Mouse (Mus musculus) liver, postnatal 0 days (tissue): ENCODE measurements around the gene Ptprd. TPM values are rescaled to one million over a fixed set of nuclear protein-coding genes. Genes with fewer than 3 reads are reported as not detected.

Experiments used
- ATAC-seq: fragments of 200-750 bp; cut with Nextera tagmentation; 2 replicates; pipeline ENCODE4 v1.8.0; 2017; ENCODE audit warnings: mild to moderate bottlenecking, moderate library complexity
- DNase-seq: peaks from one replicate; pipeline ENCODE4 v3.0.0-alpha.2; 2016
- H3K27ac ChIP-seq: fragments of 300-500 bp; sonication (generic); 2 replicates; pipeline ENCODE4 v1.5.1; 2014; ENCODE audit warnings: antibody characterized with exemption, moderate library complexity, mild to moderate bottlenecking, low read depth
- H3K27me3 ChIP-seq: fragments of 300-500 bp; sonication (generic); 2 replicates; pipeline ENCODE4 v1.6.1; 2014; ENCODE audit warnings: low read length, control low read depth, mixed read lengths; ENCODE audit not compliant: insufficient read depth
- H3K36me3 ChIP-seq: fragments of 300-500 bp; sonication (generic); replicated peaks from 2 replicates; pipeline ENCODE4 v1.6.1; 2014; ENCODE audit warnings: mild to moderate bottlenecking, control low read depth, low read length, moderate library complexity, mixed read lengths; ENCODE audit not compliant: insufficient read depth
- H3K4me1 ChIP-seq: fragments of 300-500 bp; sonication (generic); 2 replicates; pipeline ENCODE4 v1.6.1; 2014; ENCODE audit warnings: antibody characterized with exemption, mild to moderate bottlenecking, control low read depth; ENCODE audit not compliant: insufficient read depth
- H3K4me2 ChIP-seq: fragments of 300-500 bp; sonication (generic); 2 replicates; pipeline ENCODE4 v1.6.1; 2014; ENCODE audit warnings: low read depth, mild to moderate bottlenecking, low read length, moderate library complexity, mixed read lengths
- H3K4me3 ChIP-seq: fragments of 300-500 bp; sonication (generic); 2 replicates; pipeline ENCODE4 v1.5.1; 2014; ENCODE audit warnings: low read depth, low read length
- H3K9ac ChIP-seq: fragments of 300-500 bp; sonication (generic); replicated peaks from 2 replicates; pipeline ENCODE4 v1.6.1; 2014; ENCODE audit warnings: mild to moderate bottlenecking, moderate library complexity
- H3K9me3 ChIP-seq: fragments of 300-500 bp; sonication (generic); 2 replicates; pipeline ENCODE4 v1.6.1; 2016; ENCODE audit warnings: mild to moderate bottlenecking, control low read depth, low read length, mixed read lengths
- CTCF ChIP-seq: sonication (generic); IDR thresholded peaks from 2 replicates; pipeline ENCODE4 v1.5.1; 2016; ENCODE audit warnings: antibody characterized with exemption, low read depth
- EP300 ChIP-seq: IDR thresholded peaks from 2 replicates; pipeline ENCODE4 v1.6.1; 2016; ENCODE audit warnings: antibody characterized with exemption, low read depth, mild to moderate bottlenecking
- WGBS: fragments of 180-500 bp; shearing (Covaris S2); extraction: QIAGEN DNeasy Blood & Tissue Kit; methylation state at CpG from one replicate; pipeline ENCODE4 v1.1.7; 2014; ENCODE audit not compliant: insufficient replicate concordance; 5-methylcytosine and 5-hydroxymethylcytosine counted together
- polyA plus RNA-seq: library from polyadenylated mRNA; unstranded; fragments of >200 nt; fragmentation: Nextera tagmentation; extraction: Ambion mirVana; gene quantifications from 2 replicates; pipeline ENCODE4 v1.2.1, GENCODE M21; 2015

Ptprd gene
- polyA plus RNA-seq, 1 experiment from 2014 or later = 9.3 TPM

DNA sequence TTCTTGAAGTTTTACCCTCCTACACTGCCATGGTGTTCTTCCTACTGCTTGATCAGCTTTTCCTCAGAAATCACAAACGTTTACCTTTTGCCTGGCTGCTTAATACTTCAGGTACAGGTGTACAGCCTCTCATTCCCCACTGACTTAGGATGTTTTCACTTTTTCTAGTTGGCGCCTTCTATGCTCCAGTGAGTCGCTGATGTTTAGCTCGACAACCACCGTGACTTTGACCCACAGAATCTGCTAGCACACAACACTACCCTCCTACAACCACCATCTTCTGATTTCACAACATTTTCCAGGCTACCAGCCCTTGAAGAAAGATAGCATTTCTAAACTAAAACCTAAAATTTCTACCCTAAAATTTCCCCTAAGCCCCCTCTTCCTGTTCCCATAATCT is 1794.1 kb downstream of the Ptprd start:
- no peak for DNase-seq
- TF ChIP-seq EP300 (no peak), CTCF (no peak)
- Histone ChIP-seq H3K27ac (no peak overlapping the region), H3K9ac (no peak overlapping the region), H3K9me3 (no peaks in the 10 kb centered on the region), H3K4me1 (no peaks in the 10 kb centered on the region), H3K4me3 (no peak overlapping the region), H3K4me2 (no peak overlapping the region), H3K36me3 (no peaks in the 10 kb centered on the region), H3K27me3 (no peaks in the 10 kb centered on the region)
- no peak for ATAC-seq
- 81% methylated on average over 5 of the region's 5 CpGs for WGBS

DNA sequence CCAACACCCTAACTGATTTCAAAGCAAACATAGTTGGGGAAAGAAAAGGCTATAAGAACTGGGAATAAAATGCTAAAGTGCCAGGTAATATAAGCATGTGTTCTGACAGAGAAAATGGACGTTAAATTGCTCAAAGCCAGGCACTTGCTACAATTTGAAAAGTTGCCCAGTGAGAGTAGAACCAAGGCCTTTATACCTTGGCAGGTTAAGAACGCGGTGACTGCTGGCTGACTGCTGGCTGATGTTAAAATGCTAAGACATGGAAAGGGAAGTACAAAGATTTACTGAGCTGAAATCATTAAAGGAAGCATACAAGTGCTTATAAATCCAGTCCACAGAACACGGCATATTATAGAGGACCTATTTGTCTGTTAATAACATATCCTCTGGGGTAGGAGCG is 1796.1 kb downstream of the Ptprd start:
- no peak for TF ChIP-seq EP300
- TF ChIP-seq CTCF = no peak
- H3K9me3 ChIP-seq = no peaks in the 10 kb centered on the region
- H3K4me3 ChIP-seq = no peak overlapping the region
- no peak overlapping the region for H3K27ac ChIP-seq
- H3K4me2 ChIP-seq = no peak overlapping the region
- no peak overlapping the region for H3K9ac ChIP-seq
- WGBS = 82% methylated on average over 5 of the region's 5 CpGs
- no peaks in the 10 kb centered on the region for H3K27me3 ChIP-seq
- ATAC-seq = no peak
- no peaks in the 10 kb centered on the region for H3K4me1 ChIP-seq
- DNase-seq = no peak
- H3K36me3 ChIP-seq = no peaks in the 10 kb centered on the region

DNA sequence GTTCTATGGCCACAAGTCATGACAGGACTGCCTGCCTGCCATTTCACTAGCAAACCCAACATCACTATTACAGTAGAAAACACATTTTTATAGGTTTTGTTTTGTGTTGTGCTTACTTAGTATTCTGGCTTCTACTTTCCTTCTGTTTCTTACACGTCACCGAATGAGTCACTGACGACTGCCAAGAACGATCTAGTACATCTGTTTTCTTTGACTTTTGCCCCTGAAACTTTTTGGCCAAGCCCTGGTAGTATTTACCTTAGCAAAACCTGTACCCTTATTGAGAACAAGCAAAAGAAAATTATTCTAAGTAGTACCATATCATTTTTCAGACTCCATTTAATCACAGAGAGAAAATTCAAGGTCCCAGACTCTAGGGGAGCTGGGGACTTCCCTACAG is 1797.2 kb downstream of the Ptprd start:
- no peaks in the 10 kb centered on the region for H3K36me3 ChIP-seq
- H3K27ac ChIP-seq = no peak overlapping the region
- no peaks in the 10 kb centered on the region for H3K9me3 ChIP-seq
- WGBS = 74% methylated on average over 4 of the region's 4 CpGs
- no peak for ATAC-seq
- no peak overlapping the region for H3K9ac ChIP-seq
- H3K4me2 ChIP-seq = no peak overlapping the region
- H3K4me3 ChIP-seq = no peak overlapping the region
- no peaks in the 10 kb centered on the region for H3K4me1 ChIP-seq
- no peaks in the 10 kb centered on the region for H3K27me3 ChIP-seq
- no peak for DNase-seq
- no peak for TF ChIP-seq CTCF
- TF ChIP-seq EP300 = no peak

DNA sequence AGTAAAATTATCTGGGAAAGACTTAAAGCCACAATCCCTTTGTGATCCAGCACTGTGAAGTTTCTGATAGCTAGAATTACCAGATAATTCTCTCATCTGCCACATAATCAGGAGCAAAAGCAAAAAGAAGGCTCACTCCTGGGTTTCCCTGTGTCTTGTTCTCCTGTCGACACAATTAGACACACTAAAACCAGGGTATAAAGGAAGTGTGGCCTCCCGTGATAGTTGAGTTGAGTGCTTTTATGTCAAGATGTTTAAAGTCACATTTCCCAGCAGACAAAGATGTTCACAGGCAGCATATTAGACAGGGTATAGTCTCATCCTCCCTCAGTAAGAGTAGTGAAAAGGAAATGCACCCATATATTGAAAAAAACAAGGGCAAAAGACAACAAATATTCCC is 1801.7 kb downstream of the Ptprd start:
- DNase-seq = no peak
- no peak for ATAC-seq
- no peak for TF ChIP-seq CTCF
- no peak for TF ChIP-seq EP300
- no peaks in the 10 kb centered on the region for H3K4me1 ChIP-seq
- no peaks in the 10 kb centered on the region for H3K27me3 ChIP-seq
- no peak overlapping the region for H3K4me2 ChIP-seq
- no peak overlapping the region for H3K9ac ChIP-seq
- no peaks in the 10 kb centered on the region for H3K36me3 ChIP-seq
- H3K27ac ChIP-seq = no peak overlapping the region
- WGBS = 49% methylated on average over 2 of the region's 2 CpGs
- no peaks in the 10 kb centered on the region for H3K9me3 ChIP-seq
- no peak overlapping the region for H3K4me3 ChIP-seq

- TF ChIP-seq CTCF = no peak
- no peak for TF ChIP-seq EP300
Observed at GRCm38 (mm10) chr4:76409159-76409558, 1802.6 kb downstream of the Ptprd start.

GRCm38 (mm10) chr4:76405862-76406454 is 1805.8 kb downstream of the Ptprd start:
- H3K9ac ChIP-seq = no peak overlapping the region
- no peak for ATAC-seq
- H3K27me3 ChIP-seq = no peaks in the 10 kb centered on the region
- no peaks in the 10 kb centered on the region for H3K4me1 ChIP-seq
- H3K9me3 ChIP-seq = no peaks in the 10 kb centered on the region
- H3K36me3 ChIP-seq = no peaks in the 10 kb centered on the region
- TF ChIP-seq EP300 (no peak), CTCF (no peak)
- DNase-seq = no peak
- H3K4me3 ChIP-seq = no peak overlapping the region
- H3K4me2 ChIP-seq = no peak overlapping the region
- no peak overlapping the region for H3K27ac ChIP-seq
- WGBS = 78% methylated on average over 5 of the region's 5 CpGs

More at GRCm38 (mm10) chr4:76409159-76409558, 1802.6 kb downstream of the Ptprd start:
- ATAC-seq = no peak
- Histone ChIP-seq H3K9me3 (no peaks in the 10 kb centered on the region), H3K4me1 (no peaks in the 10 kb centered on the region), H3K4me3 (no peak overlapping the region), H3K27me3 (no peaks in the 10 kb centered on the region), H3K4me2 (no peak overlapping the region), H3K27ac (no peak overlapping the region), H3K36me3 (no peaks in the 10 kb centered on the region), H3K9ac (no peak overlapping the region)
- WGBS = 77% methylated on average over 3 of the region's 3 CpGs
- no peak for DNase-seq

DNA sequence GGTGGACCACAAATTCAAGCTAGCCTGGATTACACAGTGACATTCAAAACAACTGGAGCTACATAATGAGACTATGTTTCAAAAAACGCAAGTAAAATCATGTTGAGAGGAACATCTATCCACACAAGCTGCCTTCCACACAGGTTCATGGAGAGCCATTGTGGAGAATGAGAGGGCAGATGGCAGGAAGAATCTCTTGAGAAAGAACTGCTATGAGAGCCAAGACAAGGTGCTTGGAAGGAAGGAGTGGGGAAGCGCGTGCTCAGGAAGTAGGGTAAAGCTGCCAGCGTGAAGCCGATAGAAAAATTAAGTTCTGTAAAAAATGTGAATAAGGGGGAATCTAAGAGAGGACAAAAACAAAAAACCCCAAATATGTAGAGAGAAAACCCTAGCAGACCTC is 1808.5 kb downstream of the Ptprd start:
- 86% methylated on average over 5 of the region's 5 CpGs for WGBS
- ATAC-seq = no peak
- DNase-seq = no peak

More for the DNA sequence above, 1808.5 kb downstream of the Ptprd start:
- H3K9me3 ChIP-seq = no peaks in the 10 kb centered on the region
- no peaks in the 10 kb centered on the region for H3K36me3 ChIP-seq
- H3K4me3 ChIP-seq = no peak overlapping the region
- TF ChIP-seq EP300 = no peak
- no peak for TF ChIP-seq CTCF
- no peak overlapping the region for H3K9ac ChIP-seq
- H3K27me3 ChIP-seq = no peaks in the 10 kb centered on the region
- H3K4me2 ChIP-seq = no peak overlapping the region
- H3K27ac ChIP-seq = no peak overlapping the region
- no peaks in the 10 kb centered on the region for H3K4me1 ChIP-seq
